Mouse (Mus musculus) lung, postnatal 0 days (tissue): ENCODE measurements at regions not wholly inside any gene's neighbourhood (a gene's known extent, or its start where the extent isn't known, plus 50 kb on each side); places are given as distances from the start of the nearest gene placed in this dataset.

Source experiments
- CTCF ChIP-seq: IDR thresholded peaks from 2 replicates; pipeline ENCODE4 v1.5.1; 2016; ENCODE audit warnings: antibody characterized with exemption, mild to moderate bottlenecking
- EP300 ChIP-seq: IDR thresholded peaks from 2 replicates; pipeline ENCODE4 v1.6.1; 2016; ENCODE audit warnings: antibody characterized with exemption, mild to moderate bottlenecking, control low read depth

- TF ChIP-seq CTCF (no peak), EP300 (no peak)
Observed at GRCm38 (mm10) chr1:189092819-189093218, 85.2 kb upstream of the Kctd3 start.
